Mouse (Mus musculus) ES-E14 (cell line): ENCODE data around the gene Pnpla7. TPM values are rescaled to one million over a fixed set of nuclear protein-coding genes. Genes with fewer than 3 reads are reported as not detected.
"Not testable (repeated sequence)": the region's sequence is repeated elsewhere in the genome, so short reads cannot be mapped to it uniquely, and the experiment has no call there.

Experiments
- DNase-seq: peaks from one replicate; pipeline ENCODE4 v3.0.0-alpha.2; 2013; ENCODE audit warnings: low read depth, low spot score
- H3K27ac ChIP-seq: 2 replicates; pipeline ENCODE4 v1.5.1; 2012; ENCODE audit warnings: low read depth, mild to moderate bottlenecking, low read length, moderate library complexity, mixed read lengths; ENCODE audit not compliant: poor library complexity, insufficient read depth, severe bottlenecking
- H3K36me3 ChIP-seq: 2 replicates; pipeline ENCODE4 v1.6.1; 2012; ENCODE audit warnings: mild to moderate bottlenecking, low read length, moderate library complexity, mixed read lengths; ENCODE audit not compliant: control insufficient read depth, poor library complexity, insufficient read depth, severe bottlenecking
- H3K4me1 ChIP-seq, 2 experiments: fragments of 150-350 bp in 1 of 2; sonication (generic) in 1 of 2; 2 replicates each; pipeline ENCODE4 v1.6.1; 2012; ENCODE audit warnings: low read length in 2 of 2, mild to moderate bottlenecking in 1 of 2, mixed read lengths in 1 of 2; ENCODE audit not compliant: control insufficient read depth in 2 of 2, insufficient read depth in 2 of 2, poor library complexity in 1 of 2
- H3K4me3 ChIP-seq, 2 experiments: fragments of 150-350 bp in 1 of 2; sonication (generic) in 1 of 2; 2 replicates each; pipeline ENCODE4 v1.5.1; 2012; ENCODE audit warnings: low read length in 2 of 2, low read depth in 1 of 2, mild to moderate bottlenecking in 1 of 2, mixed read lengths in 1 of 2; ENCODE audit not compliant: insufficient read depth in 1 of 2, poor library complexity in 1 of 2, severe bottlenecking in 1 of 2
- H3K9ac ChIP-seq: 2 replicates; pipeline ENCODE4 v1.6.1; 2012; ENCODE audit warnings: low read depth, mild to moderate bottlenecking, low read length, mixed read lengths; ENCODE audit not compliant: poor library complexity, insufficient read depth, severe bottlenecking
- H3K9me3 ChIP-seq: fragments of 150-350 bp; sonication (generic); 2 replicates; pipeline ENCODE4 v1.6.1; 2012; ENCODE audit warnings: low read depth, mild to moderate bottlenecking, low read length; ENCODE audit not compliant: control insufficient read depth, insufficient read depth
- CHD2 ChIP-seq: IDR thresholded peaks from 2 replicates; pipeline ENCODE4 v1.6.1; 2014; ENCODE audit warnings: mild to moderate bottlenecking, low read depth, low read length, inconsistent platforms
- HCFC1 ChIP-seq: IDR thresholded peaks from 2 replicates; pipeline ENCODE4 v1.6.1; 2012; ENCODE audit warnings: low read length, inconsistent platforms, borderline replicate concordance; ENCODE audit not compliant: insufficient read depth
- MAFK ChIP-seq: IDR thresholded peaks from 2 replicates; pipeline ENCODE4 v1.6.1; 2014; ENCODE audit warnings: mild to moderate bottlenecking, low read depth, low read length, inconsistent platforms; ENCODE audit not compliant: insufficient read depth
- ZC3H11A ChIP-seq: IDR thresholded peaks from 2 replicates; pipeline ENCODE4 v1.6.1; 2012; ENCODE audit warnings: low read depth, mild to moderate bottlenecking, inconsistent platforms, low read length, borderline replicate concordance
- ZNF384 ChIP-seq: IDR thresholded peaks from 2 replicates; pipeline ENCODE4 v1.6.1; 2012; ENCODE audit warnings: low read depth, low read length, inconsistent platforms
- in situ Hi-C, 2 experiments: fragments of 600-800 bp; cut with MboI; formaldehyde crosslinking; loops; one replicate each; pipeline ENCODE4 v1.15.1; 2025; ENCODE audit warnings: low sequenced_read_pairs in 2 of 2, inconsistent platforms in 1 of 2; ENCODE audit not compliant: unreplicated experiment in 2 of 2
- total RNA-seq: library from RNA; depleted of rRNA; stranded (reverse); fragments of 300-350 nt; gene quantifications from 2 replicates; pipeline ENCODE4 v1.2.3, GENCODE M21; 2012

The Pnpla7 gene
- total RNA-seq, 1 experiment, result 20.2 TPM

- no peaks in the 10 kb centered on the region for H3K4me1 ChIP-seq
- H3K9ac ChIP-seq, result no peak overlapping the region
- no peak for TF ChIP-seq CHD2
- H3K9me3 ChIP-seq, result no peaks in the 10 kb centered on the region
- in situ Hi-C loops, result no loop called here
- H3K27ac ChIP-seq, result no peak overlapping the region
- H3K36me3 ChIP-seq, result no peaks in the 10 kb centered on the region
- no peak overlapping the region for H3K4me3 ChIP-seq
- DNase-seq, result no peak
Measured at GRCm38 (mm10) chr2:24942092-24942491, 33.7 kb upstream of the Pnpla7 start.

GRCm38 (mm10) chr2:24944304-24944703 is 31.5 kb upstream of the Pnpla7 start:
- H3K4me3 ChIP-seq, in situ Hi-C loops, DNase-seq, H3K9ac ChIP-seq, H3K4me1 ChIP-seq, H3K9me3 ChIP-seq, H3K36me3 ChIP-seq, H3K27ac ChIP-seq: not testable (repeated sequence)

- peaks cover 0 to 3% of the 10 kb centered on the region in 2 experiments; a peak in 2 of 4 replicates for H3K4me1 ChIP-seq
- in situ Hi-C loops, result no loop called here
- peak within 1 kb of the TSS; percentile 94 for H3K9ac ChIP-seq
- peak within 1 kb of the TSS; percentile 88 to 96 for H3K4me3 ChIP-seq
- no peaks in the 10 kb centered on the region for H3K9me3 ChIP-seq
- peak; percentile 90 for DNase-seq
- H3K27ac ChIP-seq, result peak within 1 kb of the TSS; percentile 33
- H3K36me3 ChIP-seq, result peaks cover 24% of the 10 kb centered on the region
- TF ChIP-seq MAFK, result no peak
- TF ChIP-seq ZNF384, result no peak
- no peak for TF ChIP-seq ZC3H11A
- no peak for TF ChIP-seq HCFC1
- no peak for TF ChIP-seq CHD2
Measured at GRCm38 (mm10) chr2:24949421-24950188, 26.2 kb upstream of the Pnpla7 start, which contains the start of gene Zmynd19. Zmynd19 (plus strand) TSS chr2:24949792.

DNA sequence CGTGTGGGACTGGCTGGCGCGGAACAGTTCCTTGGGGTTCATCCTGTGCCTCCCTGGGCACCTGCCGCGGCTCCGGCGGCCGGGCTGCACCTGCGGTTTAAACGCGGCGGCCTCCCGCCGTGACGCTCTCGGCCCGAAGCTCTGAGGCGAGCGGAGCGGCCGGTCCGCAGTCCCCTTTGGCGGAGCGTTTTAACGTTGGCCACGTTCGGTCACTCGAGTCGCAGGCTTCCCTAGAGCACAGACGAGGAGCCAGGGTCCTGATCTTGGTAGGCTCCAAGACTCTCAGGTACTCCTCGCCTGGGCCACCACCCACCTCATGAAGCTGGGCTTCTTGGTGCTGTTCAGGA is 25.7 kb upstream of the Pnpla7 start:
- peak overlapping the region; percentile 33 for H3K27ac ChIP-seq
- H3K4me1 ChIP-seq, result peaks cover 0 to 3% of the 10 kb centered on the region in 2 experiments; a peak in 2 of 4 replicates
- in situ Hi-C loops, result no loop called here
- TF ChIP-seq ZC3H11A (no peak), ZNF384 (no peak), MAFK (no peak), CHD2 (no peak), HCFC1 (no peak)
- peaks cover 29% of the 10 kb centered on the region for H3K36me3 ChIP-seq
- H3K9ac ChIP-seq, result peak overlapping the region; percentile 94
- no peak for DNase-seq
- H3K9me3 ChIP-seq, result no peaks in the 10 kb centered on the region
- H3K4me3 ChIP-seq, result peak overlapping the region; percentile 88 to 96

DNA sequence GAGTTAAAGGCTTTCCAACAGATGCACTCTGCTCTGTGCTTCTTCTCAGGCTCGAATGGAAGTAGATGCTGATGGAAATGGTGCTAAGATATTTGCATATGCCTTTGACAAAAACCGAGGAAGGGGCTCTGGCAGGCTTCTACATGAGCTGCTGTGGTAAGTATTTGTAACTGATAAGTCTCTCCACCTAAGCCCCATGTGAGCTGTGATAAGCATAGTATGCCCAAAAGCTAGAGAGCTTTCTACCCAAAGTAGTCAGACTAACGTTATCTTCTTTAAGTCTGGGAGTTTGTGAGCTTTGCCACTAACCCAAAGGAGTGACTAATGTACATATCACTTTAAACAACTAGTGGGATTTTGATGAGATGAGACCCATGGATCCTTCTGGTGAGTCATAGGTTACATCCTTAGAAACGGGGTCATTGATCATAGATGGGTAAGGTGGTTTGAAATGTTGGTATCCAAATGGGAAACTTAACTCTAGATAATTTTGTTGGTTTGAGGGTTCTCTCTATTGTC is 23.2 kb upstream of the Pnpla7 start:
- H3K36me3 ChIP-seq, result peaks cover 44% of the 10 kb centered on the region
- H3K9me3 ChIP-seq, result no peaks in the 10 kb centered on the region
- H3K4me1 ChIP-seq, result peaks cover 0 to 3% of the 10 kb centered on the region in 2 experiments; a peak in 2 of 4 replicates
- no peak for TF ChIP-seq ZC3H11A
- no peak for TF ChIP-seq MAFK
- no peak for TF ChIP-seq HCFC1
- no peak for TF ChIP-seq CHD2
- TF ChIP-seq ZNF384, result no peak
- H3K27ac ChIP-seq, result no peak overlapping the region
- in situ Hi-C loops, result no loop called here
- no peak overlapping the region for H3K4me3 ChIP-seq
- DNase-seq, result no peak
- H3K9ac ChIP-seq, result no peak overlapping the region
